Mouse (Mus musculus): ENCODE measurements around the gene Gm16430. TPM values are rescaled to one million over a fixed set of nuclear protein-coding genes. Genes with fewer than 3 reads are reported as not detected.
"Not testable (repeated sequence)": the region's sequence is repeated elsewhere in the genome, so short reads cannot be mapped to it uniquely, and the experiment has no call there.

Gene Gm16430
- total RNA-seq (2012; rRNA removed): not detected in 2 replicates

DNA sequence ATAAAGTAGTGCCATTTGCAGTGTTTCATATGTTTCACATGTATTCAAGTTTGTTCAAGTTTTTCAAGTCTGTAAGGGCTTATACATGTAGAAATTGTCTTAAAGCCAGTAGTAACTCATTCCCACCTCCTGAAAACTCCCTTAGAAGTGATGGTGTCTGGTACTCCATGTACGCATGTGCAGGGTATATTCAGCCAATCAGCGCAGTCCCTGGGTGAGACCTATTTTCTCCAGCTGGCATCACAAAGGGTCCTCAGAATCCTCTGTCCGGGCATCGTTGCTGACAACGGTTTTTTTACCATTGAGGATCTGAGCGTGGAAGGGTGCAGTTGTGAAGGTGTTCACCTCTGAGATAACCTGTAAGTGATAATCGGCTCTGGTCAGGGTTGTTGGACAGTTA lies at the start of gene Gm16430:
Gm16430 (plus strand) TSS at position 301 of the 400 bp plus-strand sequence.
- H3K9ac ChIP-seq (ENCODE audit: insufficient read depth, low read depth, low read length, poor library complexity, severe bottlenecking); DNase-seq (ENCODE audit: low read depth, low spot score); in situ Hi-C loops (cut with MboI; ENCODE audit: low sequenced_read_pairs in 2 of 2, unreplicated experiment in 2 of 2): not testable (repeated sequence)

More for the DNA sequence above, at the start of gene Gm16430:
- H3K4me1 ChIP-seq (ENCODE audit: control insufficient read depth in 2 of 2, insufficient read depth in 2 of 2, low read length in 2 of 2, poor library complexity in 1 of 2); H3K9me3 ChIP-seq (ENCODE audit: control insufficient read depth, insufficient read depth, low read depth, low read length); H3K36me3 ChIP-seq (ENCODE audit: control insufficient read depth, insufficient read depth, low read length, poor library complexity, severe bottlenecking); H3K27ac ChIP-seq (ENCODE audit: insufficient read depth, low read depth, low read length, poor library complexity, severe bottlenecking); H3K4me3 ChIP-seq (ENCODE audit: insufficient read depth in 1 of 2, low read depth in 1 of 2, low read length in 2 of 2, poor library complexity in 1 of 2, severe bottlenecking in 1 of 2): not testable (repeated sequence)

Other genes with a start within 250 kb of the Gm16430 start
- not detected in 2 replicates for gene Gm16405, start 91.0 kb upstream of the Gm16430 start, total RNA-seq (2012; rRNA removed)